Mouse (Mus musculus) kidney, postnatal 0 days (tissue): ENCODE data around the gene Camsap3. TPM values are rescaled to one million over a fixed set of nuclear protein-coding genes. Genes with fewer than 3 reads are reported as not detected.

Experiments
- ATAC-seq: fragments of 200-750 bp; cut with Nextera tagmentation; replicated peaks from 2 replicates; pipeline ENCODE4 v1.8.0; 2017; ENCODE audit warnings: low read depth, moderate number of reproducible peaks, moderate TSS enrichment, moderate library complexity; ENCODE audit not compliant: low FRiP score
- DNase-seq: peaks from one replicate; pipeline ENCODE4 v3.0.0-alpha.2; 2016; ENCODE audit warnings: low spot score
- H3K27ac ChIP-seq: fragments of 300-500 bp; sonication (generic); 2 replicates; pipeline ENCODE4 v1.5.1; 2014; ENCODE audit warnings: mild to moderate bottlenecking
- H3K27me3 ChIP-seq: fragments of 300-500 bp; sonication (generic); 2 replicates; pipeline ENCODE4 v1.6.1; 2014; ENCODE audit warnings: low read length, mixed read lengths; ENCODE audit not compliant: insufficient read depth
- H3K36me3 ChIP-seq: fragments of 300-500 bp; sonication (generic); 2 replicates; pipeline ENCODE4 v1.6.1; 2014; ENCODE audit warnings: low read length, mixed read lengths; ENCODE audit not compliant: insufficient read depth
- H3K4me1 ChIP-seq: fragments of 300-500 bp; sonication (generic); replicated peaks from 2 replicates; pipeline ENCODE4 v1.6.1; 2014; ENCODE audit warnings: antibody characterized with exemption, low read length, mixed read lengths; ENCODE audit not compliant: insufficient read depth
- H3K4me2 ChIP-seq: fragments of 300-500 bp; sonication (generic); 2 replicates; pipeline ENCODE4 v1.6.1; 2014; ENCODE audit warnings: mild to moderate bottlenecking, low read length, moderate library complexity, mixed read lengths
- H3K4me3 ChIP-seq: fragments of 300-500 bp; sonication (generic); replicated peaks from 2 replicates; pipeline ENCODE4 v1.5.1; 2014; ENCODE audit warnings: low read depth, low read length
- H3K9ac ChIP-seq: fragments of 300-500 bp; sonication (generic); 2 replicates; pipeline ENCODE4 v1.6.1; 2014; ENCODE audit warnings: low read depth, low read length
- H3K9me3 ChIP-seq: fragments of 300-500 bp; sonication (generic); replicated peaks from 2 replicates; pipeline ENCODE4 v1.6.1; 2016; ENCODE audit warnings: low read length, inconsistent platforms, mixed read lengths
- CTCF ChIP-seq: IDR thresholded peaks from 2 replicates; pipeline ENCODE4 v1.5.1; 2016; ENCODE audit warnings: antibody characterized with exemption, low read depth, mild to moderate bottlenecking, moderate library complexity
- WGBS: fragments of 180-500 bp; shearing (Covaris S2); extraction: QIAGEN DNeasy Blood & Tissue Kit; methylation state at CpG from one replicate; pipeline ENCODE4 v1.1.7; 2014; 5-methylcytosine and 5-hydroxymethylcytosine counted together
- polyA plus RNA-seq: library from polyadenylated mRNA; unstranded; fragments of >200 nt; fragmentation: Nextera tagmentation; extraction: Ambion mirVana; gene quantifications from 2 replicates; pipeline ENCODE4 v1.2.1, GENCODE M21; 2015

Gene Camsap3
- polyA plus RNA-seq, 1 experiment from 2014 or later, result 11.6 TPM

DNA sequence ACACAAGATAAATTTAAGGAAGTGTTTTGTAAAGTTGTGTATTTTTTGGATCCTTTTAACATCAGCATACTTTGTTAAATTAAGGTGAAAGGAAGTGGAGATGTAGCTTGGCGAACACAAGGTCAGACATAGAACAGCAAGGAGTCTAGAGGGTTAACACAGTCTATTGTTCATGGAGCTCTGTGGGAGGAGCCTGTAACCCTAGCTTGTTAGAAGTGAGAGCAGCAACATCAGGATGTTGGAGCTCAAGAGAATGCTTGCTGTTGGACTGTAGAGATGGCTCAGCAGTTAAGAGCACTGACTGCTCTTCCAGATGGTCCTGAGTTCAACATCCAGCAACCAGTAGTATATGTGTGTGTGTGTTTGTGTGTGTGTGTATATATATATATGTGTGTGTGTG, 61.9 kb downstream of the Camsap3 start:
- no peak for TF ChIP-seq CTCF
- Histone ChIP-seq H3K9me3 (no peaks in the 10 kb centered on the region), H3K36me3 (no peaks in the 10 kb centered on the region), H3K9ac (no peak overlapping the region), H3K4me3 (no peak overlapping the region), H3K27me3 (no peaks in the 10 kb centered on the region), H3K4me1 (no peaks in the 10 kb centered on the region), H3K4me2 (peak overlapping the region; percentile 2; the same call in 1 of the 2 replicates), H3K27ac (no peak overlapping the region)
- DNase-seq, result peak; percentile 71
- WGBS, result 47% methylated on average over 1 of the region's 1 CpGs
- ATAC-seq, result 0 out of 2 replicates have a peak, but pooled peaks have one; percentile 29

DNA sequence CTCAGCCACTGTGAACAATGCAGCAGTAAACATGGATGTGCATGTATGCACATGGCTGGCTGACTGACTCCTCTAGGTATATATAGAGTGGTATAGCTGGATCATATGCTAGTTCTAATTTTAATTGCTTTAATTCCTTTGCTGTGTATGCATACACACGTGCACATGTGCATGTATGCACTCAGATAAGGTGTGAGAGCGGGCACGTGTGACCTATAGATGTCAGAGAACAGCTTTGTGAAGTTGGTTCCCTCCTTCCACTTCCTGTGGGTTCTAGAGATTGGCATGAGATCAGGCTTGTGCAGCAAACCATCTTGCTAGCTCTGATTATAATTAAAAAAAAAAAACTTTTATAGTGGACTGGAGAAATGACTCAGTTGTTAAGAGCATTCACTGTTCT, 65.8 kb downstream of the Camsap3 start:
- no peaks in the 10 kb centered on the region for H3K9me3 ChIP-seq
- H3K27ac ChIP-seq, result no peak overlapping the region
- ATAC-seq, result no peak
- no peaks in the 10 kb centered on the region for H3K4me1 ChIP-seq
- TF ChIP-seq CTCF, result no peak
- no peak overlapping the region for H3K4me2 ChIP-seq
- DNase-seq, result no peak
- H3K9ac ChIP-seq, result no peak overlapping the region
- WGBS, result 58% methylated on average over 3 of the region's 3 CpGs
- H3K36me3 ChIP-seq, result no peaks in the 10 kb centered on the region
- H3K4me3 ChIP-seq, result no peak overlapping the region
- H3K27me3 ChIP-seq, result no peaks in the 10 kb centered on the region

DNA sequence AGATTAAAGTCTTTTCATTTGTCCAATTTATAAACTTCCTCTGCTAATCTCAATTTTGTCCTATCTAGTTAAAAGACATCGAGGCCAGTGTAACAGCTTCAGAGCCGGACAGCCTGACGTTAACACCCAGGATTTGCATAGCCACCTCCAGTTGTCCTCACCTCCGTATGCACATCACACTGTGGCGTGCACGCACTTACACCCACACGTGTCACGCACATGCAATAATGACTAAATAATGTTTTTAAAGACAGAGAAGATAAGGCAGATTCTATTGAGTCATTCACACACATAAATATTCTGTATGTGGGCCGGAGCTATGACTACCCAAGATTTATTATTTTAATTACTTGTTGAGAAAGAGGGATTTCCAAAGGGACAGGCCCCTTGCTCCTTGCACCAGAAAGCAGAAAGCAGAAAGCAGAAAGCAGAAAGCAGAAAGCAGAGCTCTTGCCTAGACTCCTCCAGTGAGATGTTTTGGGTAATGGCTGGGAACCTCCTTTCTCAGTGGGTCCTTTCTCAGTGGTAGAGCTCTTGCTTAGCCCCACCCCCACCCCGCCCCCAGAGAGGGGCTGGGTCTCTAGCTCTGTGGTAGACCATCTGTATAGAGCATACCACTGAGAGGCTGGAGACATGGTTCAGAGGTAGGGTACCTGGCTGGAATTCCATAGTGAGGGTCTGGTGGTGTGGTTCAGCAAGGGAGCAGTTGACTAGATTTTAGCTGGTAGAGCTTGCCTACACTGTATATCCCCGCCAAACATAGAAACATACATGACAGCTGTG, 67.8 kb downstream of the Camsap3 start:
- Histone ChIP-seq H3K4me3 (no peak overlapping the region), H3K27me3 (no peaks in the 10 kb centered on the region), H3K4me1 (no peaks in the 10 kb centered on the region), H3K9me3 (no peaks in the 10 kb centered on the region), H3K4me2 (no peak overlapping the region), H3K9ac (no peak overlapping the region), H3K36me3 (no peaks in the 10 kb centered on the region), H3K27ac (no peak overlapping the region)
- ATAC-seq, result no peak
- 70% methylated on average over 11 of the region's 11 CpGs for WGBS
- no peak for DNase-seq
- no peak for TF ChIP-seq CTCF

DNA sequence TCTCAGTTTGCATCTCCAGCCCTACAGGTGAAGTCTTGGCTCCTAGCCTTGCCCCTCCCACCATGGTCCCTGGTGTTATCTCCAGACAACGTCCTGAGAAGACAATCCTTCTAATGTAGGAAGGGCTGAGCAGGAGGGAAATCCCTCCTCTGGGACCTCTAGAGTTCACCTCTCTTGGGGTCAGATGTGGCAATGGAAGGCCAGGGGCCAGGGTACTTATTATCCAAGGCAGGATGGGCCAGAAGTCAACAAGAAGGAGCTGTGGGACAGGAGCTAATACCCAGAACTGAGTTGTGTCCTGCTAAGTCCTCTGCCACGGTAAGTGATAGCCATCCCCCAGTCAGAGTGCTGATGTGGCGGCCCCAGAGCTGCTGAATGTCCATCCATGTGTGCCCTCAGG, 68.4 kb downstream of the Camsap3 start, which contains the start of gene Retn:
Gene Retn, plus strand, starts transcription at position 245 of the 400 bp plus-strand sequence.
- 66% methylated on average over 3 of the region's 3 CpGs for WGBS
- Histone ChIP-seq H3K4me2 (no peak within 1 kb of the TSS), H3K4me1 (no peaks in the 10 kb centered on the region), H3K4me3 (no peak within 1 kb of the TSS), H3K27ac (no peak within 1 kb of the TSS), H3K9ac (no peak within 1 kb of the TSS), H3K9me3 (no peaks in the 10 kb centered on the region), H3K36me3 (no peaks in the 10 kb centered on the region), H3K27me3 (no peaks in the 10 kb centered on the region)
- TF ChIP-seq CTCF, result no peak
- no peak for DNase-seq
- ATAC-seq, result no peak

DNA sequence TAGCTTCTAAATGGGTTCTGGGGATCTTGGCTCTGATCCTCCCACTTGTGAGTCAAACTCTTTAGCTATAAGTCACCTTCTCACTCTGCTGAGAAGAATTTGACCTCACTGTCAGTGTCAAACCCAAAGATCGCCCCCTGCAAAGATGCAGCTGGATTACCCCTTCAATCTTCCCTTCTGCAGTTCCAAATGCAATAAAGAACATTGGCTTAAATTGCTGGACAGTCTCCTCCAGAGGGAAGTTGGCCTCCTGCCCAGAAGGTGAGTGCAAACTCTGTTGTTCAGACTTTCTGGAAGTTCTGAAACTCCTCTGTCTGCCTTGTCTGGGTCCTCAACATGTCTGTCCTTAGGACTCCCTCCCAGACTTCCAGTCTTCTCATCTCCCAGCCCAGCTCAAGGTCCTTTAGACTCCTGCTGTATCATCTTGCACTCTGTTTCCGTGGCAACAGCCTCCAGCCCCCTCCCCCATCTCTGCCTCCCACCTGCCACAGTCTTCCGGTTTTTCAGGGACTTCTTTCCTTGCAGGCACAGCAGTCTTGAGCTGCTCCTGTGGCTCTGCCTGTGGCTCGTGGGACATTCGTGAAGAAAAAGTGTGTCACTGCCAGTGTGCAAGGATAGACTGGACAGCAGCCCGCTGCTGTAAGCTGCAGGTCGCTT, 69.8 kb downstream of the Camsap3 start:
- Histone ChIP-seq H3K27me3 (no peaks in the 10 kb centered on the region), H3K4me2 (no peak overlapping the region), H3K4me1 (no peaks in the 10 kb centered on the region), H3K36me3 (no peaks in the 10 kb centered on the region), H3K27ac (no peak overlapping the region), H3K4me3 (no peak overlapping the region), H3K9me3 (no peaks in the 10 kb centered on the region), H3K9ac (no peak overlapping the region)
- DNase-seq, result no peak
- 9% methylated on average over 7 of the region's 7 CpGs for WGBS
- no peak; the same call in 1 of the 2 replicates for ATAC-seq
- TF ChIP-seq CTCF, result no peak

Other genes with a start within 250 kb of the Camsap3 start
- 0.05 and 0.24 TPM in 2 replicates for gene A430078G23Rik, start 233.9 kb upstream of the Camsap3 start, polyA plus RNA-seq
- gene Arhgef18, start 194.3 kb upstream of the Camsap3 start, polyA plus RNA-seq, result 9.6 and 10.6 TPM in 2 replicates
- 8.1 and 8.8 TPM in 2 replicates for gene Pex11g, start 119.6 kb upstream of the Camsap3 start, polyA plus RNA-seq
- 0.16 TPM in 1 of 2 replicates, not detected in the other for gene Tex45, start 116.4 kb upstream of the Camsap3 start, polyA plus RNA-seq
- 42.1 and 45.0 TPM in 2 replicates for gene Zfp358, start 94.2 kb upstream of the Camsap3 start, polyA plus RNA-seq
- gene Mcoln1, start 86.8 kb upstream of the Camsap3 start, polyA plus RNA-seq, result 46.9 and 54.6 TPM in 2 replicates
- 24.3 and 26.4 TPM in 2 replicates for gene Pnpla6, start 71.9 kb upstream of the Camsap3 start, polyA plus RNA-seq
- gene C330021F23Rik, start 19.3 kb upstream of the Camsap3 start, polyA plus RNA-seq, result 4.4 and 5.2 TPM in 2 replicates
- gene Xab2, start 34.0 kb downstream of the Camsap3 start, polyA plus RNA-seq, result 44.4 and 48.4 TPM in 2 replicates
- 132 and 151 TPM in 2 replicates for gene Pet100, start 34.3 kb downstream of the Camsap3 start, polyA plus RNA-seq
- gene Pcp2, start 38.3 kb downstream of the Camsap3 start, polyA plus RNA-seq, result 0.42 TPM in 1 of 2 replicates, not detected in the other
- gene Stxbp2, start 43.7 kb downstream of the Camsap3 start, polyA plus RNA-seq, result 88.6 and 93.3 TPM in 2 replicates
- gene Retn, start 68.5 kb downstream of the Camsap3 start, polyA plus RNA-seq, result 0.27 and 0.58 TPM in 2 replicates
- gene Mcemp1, start 78.5 kb downstream of the Camsap3 start, polyA plus RNA-seq, result 0.47 and 0.54 TPM in 2 replicates
- gene Fcor, start 85.1 kb downstream of the Camsap3 start, polyA plus RNA-seq, result 8.3 and 8.9 TPM in 2 replicates
- gene Trappc5, start 89.0 kb downstream of the Camsap3 start, polyA plus RNA-seq, result 32.1 and 32.9 TPM in 2 replicates
- 0.08 TPM in 1 of 2 replicates, not detected in the other for gene Fcer2a, start 106.9 kb downstream of the Camsap3 start, polyA plus RNA-seq
- gene Clec4g, start 133.4 kb downstream of the Camsap3 start, polyA plus RNA-seq, result 0.18 and 0.34 TPM in 2 replicates
- 0.08 and 0.10 TPM in 2 replicates for gene Cd209a, start 161.7 kb downstream of the Camsap3 start, polyA plus RNA-seq